In the genomic region with DNA sequence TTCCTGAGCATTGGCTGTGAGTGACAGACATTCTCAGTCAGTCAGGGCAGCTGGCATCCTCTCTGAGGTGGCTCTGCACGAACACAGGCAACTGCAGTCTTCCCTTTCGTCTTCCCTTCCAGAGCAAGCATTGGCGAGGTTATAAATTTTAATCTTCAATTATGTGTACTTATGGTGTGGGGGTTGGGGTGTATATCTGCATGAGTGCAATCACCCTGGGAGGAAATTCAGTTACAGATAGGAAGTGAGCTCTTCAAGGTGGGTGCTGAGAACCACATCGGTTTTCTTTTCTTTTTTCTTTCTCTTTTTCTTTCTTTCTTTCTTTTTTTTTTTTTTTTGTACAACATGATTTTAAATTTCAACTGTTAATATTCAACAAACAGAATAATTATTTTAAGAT, we compare ENCODE assay signal across 20 mouse cellular contexts. TPM values are rescaled to one million over a fixed set of nuclear protein-coding genes. Genes with fewer than 3 reads are reported as not detected.
A peak's percentile ranks its signal among the peaks of the same experiment; 100 is the strongest.
DNase-seq lines count a peak whose midpoint lies in the region; ATAC-seq and TF ChIP-seq lines count a peak whose summit lies in the region.
"Had no signal": no experiment of that assay in that cellular context is flagged by ENCODE, and none has a peak within 500 bp of the region (broad histone marks: within the 10 kb centered on the region; RNA-seq: fewer than 3 reads in every experiment).

No protein-coding gene starts in this region.

- H3K4me2 ChIP-seq in midbrain, embryonic 11.5 days: no peak overlapping the region
- H3K4me2 ChIP-seq in midbrain, embryonic 16.5 days (ENCODE audit: low read length): no peak overlapping the region
- H3K4me2 ChIP-seq: embryonic facial prominence, embryonic 12.5 days; forebrain, embryonic 13.5 days; forebrain, embryonic 15.5 days had no signal

- 0 out of 2 replicates have a peak, but pooled peaks cover 3% of the 10 kb centered on the region for H3K4me1 ChIP-seq in midbrain, embryonic 11.5 days (ENCODE audit: control insufficient read depth, insufficient read depth, low read length)
- H3K4me1 ChIP-seq in midbrain, embryonic 16.5 days (ENCODE audit: control insufficient read depth, insufficient read depth, low read length): peaks cover 4% of the 10 kb centered on the region; the same call in 1 of the 2 replicates
- H3K4me1 ChIP-seq in MEL (ENCODE audit: control insufficient read depth in 1 of 2, insufficient read depth in 2 of 2, low read length in 2 of 2): peaks cover 3 to 19% of the 10 kb centered on the region in 2 experiments
- H3K4me1 ChIP-seq: embryonic facial prominence, embryonic 10.5 days; embryonic facial prominence, embryonic 12.5 days; forebrain, embryonic 13.5 days had no signal

- TF ChIP-seq EP300 in MEL (IDR thresholded peaks at IDR 0.05; ENCODE audit: low read depth in 1 of 2, low read length in 2 of 2): peak; percentile 67 to 74

- no peak for DNase-seq in midbrain, embryonic 11.5 days (ENCODE audit: low spot score, missing footprints)
- peak; percentile 55 for DNase-seq in MEL (ENCODE audit: low read depth, low spot score)
- DNase-seq in brain, embryonic 14.5 days (ENCODE audit: low read depth): peak; percentile 38
- no peak for DNase-seq in cerebellum, postnatal 36 days
- DNase-seq: adrenal gland, adult 8-10 months; adrenal gland, postnatal 14 days; adrenal gland, postnatal 36 days; cerebellum, adult 11 months; cerebellum, adult 18-20 months; cerebellum, adult 8-10 months; cerebellum, adult 9-11 months; cerebellum, postnatal 14 days; forebrain, postnatal 0 days had no signal

- peak; percentile 46; the same call in 1 of the 2 replicates for ATAC-seq in midbrain, embryonic 11.5 days (ENCODE audit: low FRiP score)
- ATAC-seq in midbrain, embryonic 16.5 days: no peak
- ATAC-seq: activated CD4-positive, CD25-positive, alpha-beta regulatory T cell, adult 4 months; forebrain, embryonic 13.5 days; forebrain, embryonic 15.5 days; forebrain, postnatal 0 days; Patski had no signal

- H3K9ac ChIP-seq in midbrain, embryonic 11.5 days (ENCODE audit: low read length): no peak overlapping the region
- H3K9ac ChIP-seq in midbrain, embryonic 16.5 days (ENCODE audit: low read depth, low read length): no peak overlapping the region
- H3K9ac ChIP-seq in MEL (ENCODE audit: control insufficient read depth, low read depth, low read length, poor library complexity, severe bottlenecking): peak overlapping the region; percentile 5; the same call in 1 of the 2 replicates
- H3K9ac ChIP-seq: embryonic facial prominence, embryonic 12.5 days; forebrain, embryonic 13.5 days; forebrain, embryonic 15.5 days; forebrain, postnatal 0 days had no signal

- TF ChIP-seq RAD21 in MEL (IDR thresholded peaks at IDR 0.05; ENCODE audit: low read depth, low read length): no peak

- no peak overlapping the region for H3K27ac ChIP-seq in midbrain, embryonic 11.5 days (ENCODE audit: low read depth, low read length)
- H3K27ac ChIP-seq in midbrain, embryonic 16.5 days (ENCODE audit: low read length): no peak overlapping the region
- H3K27ac ChIP-seq in MEL (ENCODE audit: control insufficient read depth, low read depth, low read length): no peak overlapping the region
- H3K27ac ChIP-seq: embryonic facial prominence, embryonic 10.5 days; embryonic facial prominence, embryonic 12.5 days; forebrain, embryonic 13.5 days; forebrain, embryonic 15.5 days had no signal

- H3K4me3 ChIP-seq in midbrain, embryonic 11.5 days (ENCODE audit: low read depth, low read length): no peak overlapping the region
- H3K4me3 ChIP-seq in midbrain, embryonic 16.5 days (ENCODE audit: low read depth, low read length): no peak overlapping the region
- H3K4me3 ChIP-seq in MEL (ENCODE audit: control insufficient read depth in 1 of 2, insufficient read depth in 1 of 2, low read depth in 2 of 2, low read length in 2 of 2): peak overlapping the region; percentile 23 to 43
- H3K4me3 ChIP-seq: embryonic facial prominence, embryonic 10.5 days; embryonic facial prominence, embryonic 12.5 days; forebrain, embryonic 13.5 days; forebrain, embryonic 15.5 days had no signal

- H3K79me2 ChIP-seq in MEL (ENCODE audit: control insufficient read depth, insufficient read depth, low read length, poor library complexity): no peaks in the 10 kb centered on the region

- H3K36me3 ChIP-seq in midbrain, embryonic 11.5 days (ENCODE audit: control insufficient read depth, insufficient read depth, low read length): no peaks in the 10 kb centered on the region
- no peaks in the 10 kb centered on the region for H3K36me3 ChIP-seq in midbrain, embryonic 16.5 days (ENCODE audit: control insufficient read depth, insufficient read depth, low read length)
- H3K36me3 ChIP-seq in MEL (ENCODE audit: control insufficient read depth in 1 of 2, insufficient read depth in 2 of 2, low read length in 2 of 2): peaks cover 0 to 14% of the 10 kb centered on the region in 2 experiments; a peak in 2 of 4 replicates
- H3K36me3 ChIP-seq: embryonic facial prominence, embryonic 10.5 days; embryonic facial prominence, embryonic 12.5 days; forebrain, embryonic 15.5 days had no signal

- TF ChIP-seq CTCF in MEL (IDR thresholded peaks at IDR 0.05 in 2 of 3, conservative IDR thresholded peaks at IDR 0.05 in 1 of 3; ENCODE audit: control insufficient read depth in 1 of 3, insufficient read depth in 1 of 3, low read depth in 2 of 3, low read length in 3 of 3, poor library complexity in 1 of 3, severe bottlenecking in 1 of 3): no peak
- no peak for TF ChIP-seq CTCF in brain, embryonic 14.5 days (IDR thresholded peaks at IDR 0.05; ENCODE audit: borderline replicate concordance, extremely low read depth, insufficient read depth, insufficient read length)

- H3K9me3 ChIP-seq in midbrain, embryonic 11.5 days (ENCODE audit: control insufficient read depth, low read length): no peaks in the 10 kb centered on the region
- no peaks in the 10 kb centered on the region for H3K9me3 ChIP-seq in midbrain, embryonic 16.5 days (replicated peaks; ENCODE audit: control insufficient read depth, low read length, poor library complexity, severe bottlenecking)
- no peaks in the 10 kb centered on the region for H3K9me3 ChIP-seq in MEL (replicated peaks; ENCODE audit: insufficient read depth, low read length)
- H3K9me3 ChIP-seq: embryonic facial prominence, embryonic 10.5 days; embryonic facial prominence, embryonic 12.5 days; forebrain, embryonic 13.5 days; forebrain, embryonic 15.5 days had no signal

- no peaks in the 10 kb centered on the region for H3K27me3 ChIP-seq in midbrain, embryonic 11.5 days (ENCODE audit: control insufficient read depth, insufficient read depth, low read length)
- H3K27me3 ChIP-seq in midbrain, embryonic 16.5 days (ENCODE audit: control insufficient read depth, insufficient read depth, low read depth, low read length): no peaks in the 10 kb centered on the region
- H3K27me3 ChIP-seq in MEL (ENCODE audit: control insufficient read depth in 1 of 2, insufficient read depth in 2 of 2, low read length in 2 of 2): no peaks in the 10 kb centered on the region
- H3K27me3 ChIP-seq: embryonic facial prominence, embryonic 12.5 days; forebrain, embryonic 13.5 days; forebrain, embryonic 15.5 days; Patski had no signal

- TF ChIP-seq POLR2A in MEL (IDR thresholded peaks at IDR 0.05; ENCODE audit: control insufficient read depth in 1 of 2, insufficient read depth in 1 of 2, low read depth in 1 of 2, low read length in 2 of 2, poor library complexity in 1 of 2): no peak
- no peak for TF ChIP-seq POLR2A in brain, embryonic 14.5 days (IDR thresholded peaks at IDR 0.05; ENCODE audit: borderline replicate concordance, extremely low read depth, insufficient read depth, insufficient read length, poor library complexity, severe bottlenecking)

- 73% methylated on average over 4 of the region's 4 CpGs for WGBS in midbrain, embryonic 11.5 days
- WGBS in midbrain, embryonic 16.5 days: 46% methylated on average over 4 of the region's 4 CpGs

TF ChIP-seq in MEL, 35 proteins besides CTCF, POLR2A, EP300 and RAD21 (continues in another document):
- TF ChIP-seq USF2 (IDR thresholded peaks at IDR 0.05; ENCODE audit: borderline replicate concordance in 1 of 2, insufficient read depth in 1 of 2, low read depth in 1 of 2, low read length in 2 of 2) (no peak), MAFK (IDR thresholded peaks at IDR 0.05; ENCODE audit: borderline replicate concordance, low read depth, low read length) (no peak), BHLHE40 (IDR thresholded peaks at IDR 0.05; ENCODE audit: borderline replicate concordance, low read depth, low read length) (no peak), E2F4 (IDR thresholded peaks at IDR 0.05; ENCODE audit: borderline replicate concordance, low read depth, low read length) (no peak), ELF1 (IDR thresholded peaks at IDR 0.05; ENCODE audit: low read depth, low read length) (peak; percentile 41; the same call in 1 of the 2 replicates), CHD2 (IDR thresholded peaks at IDR 0.05; ENCODE audit: low read length) (peak; percentile 11; the same call in 1 of the 2 replicates), USF1 (IDR thresholded peaks at IDR 0.05; ENCODE audit: low read depth, low read length) (no peak), GATA1 (IDR thresholded peaks at IDR 0.05; ENCODE audit: low read depth, low read length) (0 out of 2 replicates have a peak, but pooled peaks have one; percentile 29), POLR2AphosphoS2 (IDR thresholded peaks at IDR 0.05; ENCODE audit: low read length) (no peak), ETS1 (IDR thresholded peaks at IDR 0.05; ENCODE audit: low read depth, low read length) (peak; percentile 35; the same call in 1 of the 2 replicates), HCFC1 (IDR thresholded peaks at IDR 0.05; ENCODE audit: low read depth, low read length) (0 out of 2 replicates have a peak, but pooled peaks have one; percentile 30), MYB (IDR thresholded peaks at IDR 0.05; ENCODE audit: low read depth, low read length) (peak; percentile 64; the same call in 1 of the 2 replicates)

RNA-seq across cellular contexts. Expression of a gene that starts 31.3 kb away (rescaled TPM):
- 33.2 and 34.5 TPM in 2 replicates for polyA plus RNA-seq in midbrain, embryonic 11.5 days (2014; fragmentation: Nextera tagmentation; extraction: Ambion mirVana)
- 33.2 and 36.4 TPM in 2 replicates for polyA plus RNA-seq in midbrain, embryonic 16.5 days (2015; fragmentation: Nextera tagmentation; extraction: Ambion mirVana)
- total RNA-seq in MEL (2012; rRNA removed): 8.5 and 9.4 TPM in 2 replicates
- 10 to 100 TPM in 1 of 2 experiments, not detected in 1; 11.2 TPM for polyA plus RNA-seq in MEL (2012; ENCODE audit: insufficient read depth in 1 of 2, insufficient read length in 2 of 2, low read depth in 1 of 2, low replicate concordance in 2 of 2, missing spikeins in 1 of 2)
- 9.9 and 14.9 TPM in 2 replicates for polyA plus RNA-seq in brain, embryonic 14.5 days (2012; rRNA removed)

RNA-seq across cellular contexts. Expression of a gene that starts 32.0 kb away (rescaled TPM):
- 3.1 TPM in 2 replicates for polyA plus RNA-seq in midbrain, embryonic 11.5 days (2014; fragmentation: Nextera tagmentation; extraction: Ambion mirVana)
- polyA plus RNA-seq in midbrain, embryonic 16.5 days (2015; fragmentation: Nextera tagmentation; extraction: Ambion mirVana): 2.3 and 2.9 TPM in 2 replicates
- total RNA-seq in MEL (2012; rRNA removed): 0.69 and 1.1 TPM in 2 replicates
- under 1 TPM in 1 of 2 experiments, not detected in 1; 0.70 TPM for polyA plus RNA-seq in MEL (2012; ENCODE audit: insufficient read depth in 1 of 2, insufficient read length in 2 of 2, low read depth in 1 of 2, low replicate concordance in 2 of 2, missing spikeins in 1 of 2)
- 2.4 and 3.9 TPM in 2 replicates for polyA plus RNA-seq in brain, embryonic 14.5 days (2012; rRNA removed)
- polyA plus RNA-seq: activated CD4-positive, CD25-positive, alpha-beta regulatory T cell, adult 4 months had no signal

Comparison
In these comparisons a context has a peak if more than half of its experiments do, and no peak if none do; other contexts are left out.
1. DNase-seq: peak in MEL (single experiment) and brain, embryonic 14.5 days (single experiment); none in midbrain, embryonic 11.5 days (single experiment) and cerebellum, postnatal 36 days (0 of 2).
2. H3K4me3 ChIP-seq: peak in MEL (2 of 2); none in midbrain, embryonic 11.5 days (single experiment) and midbrain, embryonic 16.5 days (single experiment).